Mouse (Mus musculus): ENCODE results near the gene Polr1d.
A peak's percentile ranks its signal among the peaks of the same experiment; 100 is the strongest.

Gene Polr1d

DNA sequence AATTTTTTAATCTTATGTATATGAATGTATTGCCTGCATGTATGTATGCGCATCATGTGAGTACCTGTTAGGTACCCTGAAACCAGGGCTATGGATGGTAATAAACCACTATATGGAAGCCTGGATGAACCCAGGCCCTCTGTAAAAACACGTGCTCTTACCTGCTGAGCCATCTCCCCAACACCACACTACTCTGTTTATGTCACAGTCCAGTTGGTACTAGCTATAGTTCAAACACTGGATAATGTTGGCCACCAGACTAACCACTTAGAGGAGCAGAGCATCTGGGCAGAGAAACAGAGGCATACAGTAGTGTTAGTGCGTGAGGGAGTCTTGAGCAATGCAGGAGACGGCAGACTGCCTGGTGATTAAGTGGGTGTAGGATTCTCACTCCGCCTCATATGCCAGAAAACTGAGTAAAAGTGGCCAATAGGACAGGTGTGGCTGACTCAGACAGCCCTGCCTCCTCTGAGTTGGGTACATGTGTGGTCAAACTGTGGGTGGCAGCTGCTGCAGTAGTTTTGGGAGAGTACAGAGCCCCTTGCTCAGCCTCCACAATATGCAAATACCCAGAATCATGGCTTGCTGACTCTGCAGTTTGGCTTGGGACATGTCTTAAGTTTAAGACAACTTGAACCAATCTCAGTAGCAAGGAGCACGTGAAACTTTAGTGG lies 21.1 kb upstream of the Polr1d start:
- peak; percentile 46 to 64 for DNase-seq (ENCODE audit: low spot score in 2 of 2)

DNA sequence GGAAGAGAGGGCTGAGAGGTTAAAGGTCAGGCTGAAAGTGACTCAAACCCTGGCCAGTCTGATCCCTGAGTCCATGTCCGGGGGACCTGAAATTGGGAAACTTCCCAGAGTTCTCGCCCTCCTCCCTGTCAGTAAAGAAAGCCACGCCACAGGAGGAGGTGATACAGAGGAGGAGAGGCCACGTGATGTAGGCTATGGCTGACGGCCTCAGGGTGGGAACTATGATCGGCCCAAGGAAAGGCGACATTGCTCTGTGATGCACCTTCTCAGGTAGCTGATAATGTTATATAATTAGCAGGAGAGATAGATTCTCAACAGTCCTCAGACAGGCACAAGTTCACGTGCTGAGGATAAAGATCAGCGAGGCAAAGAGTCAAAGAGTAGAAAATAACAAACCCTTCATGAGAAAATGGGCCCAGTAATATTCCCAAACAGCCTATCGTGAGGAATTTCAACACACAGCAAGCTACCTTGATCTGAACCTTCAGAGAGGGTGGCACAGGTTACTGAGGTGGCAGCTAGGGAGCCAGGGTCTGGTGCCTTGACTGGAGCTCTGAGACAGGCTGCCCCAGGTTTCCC lies 20.0 kb upstream of the Polr1d start:
- DNase-seq (ENCODE audit: low spot score in 2 of 2) = no peak

DNA sequence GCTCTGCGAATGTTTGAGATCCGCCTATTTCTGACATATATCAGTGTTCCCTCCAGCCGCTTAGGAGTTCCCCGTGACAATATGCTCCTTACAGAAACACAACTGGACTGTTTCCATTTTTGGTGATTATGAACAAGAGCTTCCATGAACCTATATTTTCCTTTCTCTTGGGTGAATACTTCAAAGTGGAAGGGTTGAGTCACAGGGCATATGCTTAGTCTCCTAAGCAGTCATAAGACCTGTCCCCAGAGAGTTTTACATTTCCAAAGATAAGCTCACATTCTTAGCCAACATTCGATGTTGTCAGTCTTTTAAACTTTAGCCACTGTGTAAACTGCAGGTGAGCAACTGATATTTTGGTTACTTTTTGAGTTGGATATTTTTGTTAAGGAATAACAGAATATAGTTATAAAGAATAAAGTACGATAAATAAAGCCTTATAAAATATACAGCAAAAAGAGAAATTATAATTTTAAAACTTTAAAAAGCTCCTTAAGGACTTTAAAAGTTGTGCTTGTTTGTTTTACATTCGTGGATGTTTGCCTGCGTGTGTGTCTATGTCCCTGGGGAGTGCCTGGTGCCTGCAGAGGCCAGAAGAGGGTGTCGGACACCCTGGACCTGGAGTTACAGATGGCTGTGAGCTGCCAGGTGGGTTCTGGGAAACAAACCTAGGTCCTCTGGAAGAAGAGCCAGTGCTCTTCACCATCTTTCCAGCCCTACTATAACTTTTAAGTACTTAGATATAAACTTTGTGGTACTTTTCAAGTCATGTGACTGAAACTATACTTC lies 19.0 kb upstream of the Polr1d start:
- DNase-seq (ENCODE audit: low spot score in 2 of 2) = no peak

GRCm38 (mm10) chr5:147058661-147059060 lies 18.2 kb upstream of the Polr1d start:
- DNase-seq (ENCODE audit: low spot score in 2 of 2) = no peak

DNA sequence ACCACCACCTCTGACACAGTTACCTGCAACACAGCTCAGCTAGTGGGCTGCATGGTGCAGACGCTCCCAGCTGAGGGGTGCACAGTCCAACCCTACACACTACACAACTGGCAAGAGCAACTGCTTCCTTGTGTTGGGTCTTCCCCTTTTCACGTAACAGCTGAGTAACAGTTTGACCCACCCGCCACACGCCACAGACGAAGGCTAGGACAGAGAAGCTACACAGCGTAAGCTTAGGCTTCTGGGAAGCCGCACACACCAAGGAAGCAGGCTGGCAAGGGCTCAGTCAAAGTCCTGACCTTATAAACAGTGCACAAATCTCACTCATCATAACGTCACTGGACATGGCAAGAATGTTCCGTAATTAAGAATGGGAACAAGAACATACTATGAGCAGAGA lies 17.5 kb upstream of the Polr1d start:
- DNase-seq (ENCODE audit: low spot score in 2 of 2) = no peak

DNA sequence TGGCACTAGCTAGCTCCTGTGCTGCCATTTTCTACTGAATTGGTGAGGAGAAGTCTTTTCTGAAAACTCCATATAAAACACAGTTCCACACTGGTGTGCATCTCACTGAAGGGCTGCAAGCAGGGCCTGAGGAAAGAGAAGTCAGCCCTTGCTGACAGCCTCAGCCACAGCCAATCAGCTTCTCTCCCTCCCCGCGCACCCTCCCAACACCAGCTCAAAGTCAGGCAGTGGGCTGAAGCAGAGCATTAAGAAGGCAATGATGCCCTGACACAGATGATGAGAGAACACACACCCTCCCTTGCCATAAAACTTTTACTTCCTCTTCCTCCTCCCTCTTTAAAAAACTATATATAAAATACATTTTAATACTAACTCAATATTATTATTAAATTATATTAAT lies 16.8 kb upstream of the Polr1d start:
- no peak for DNase-seq (ENCODE audit: low spot score in 2 of 2)

GRCm38 (mm10) chr5:147063215-147063661 lies 13.6 kb upstream of the Polr1d start:
- DNase-seq (ENCODE audit: low spot score in 2 of 2) = no peak

DNA sequence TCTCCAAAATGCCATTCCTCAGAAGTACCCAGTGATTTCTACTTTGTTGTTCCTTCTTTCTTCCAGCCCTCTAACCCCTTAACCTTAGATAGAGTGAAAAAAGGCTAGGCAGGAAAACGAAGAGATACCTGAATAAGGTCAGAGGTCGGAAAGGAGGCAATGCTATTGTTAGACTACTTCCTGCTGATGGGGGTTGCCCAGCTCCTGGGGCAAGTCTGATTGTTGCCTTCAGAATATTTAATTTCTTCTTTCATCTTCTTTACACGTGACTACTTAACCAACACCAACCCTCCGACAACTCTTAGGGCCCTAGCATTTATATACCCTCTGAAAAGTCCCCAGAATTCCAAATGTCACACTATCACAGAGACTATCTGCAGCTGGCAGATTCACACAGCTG lies 10.7 kb upstream of the Polr1d start:
- no peak for DNase-seq (ENCODE audit: low spot score in 2 of 2)

GRCm38 (mm10) chr5:147066965-147067364 lies 9.9 kb upstream of the Polr1d start:
- no peak for DNase-seq (ENCODE audit: low spot score in 2 of 2)

- DNase-seq (ENCODE audit: low spot score in 2 of 2) = peak in 1 of 2 experiments; percentile 62
Observed at GRCm38 (mm10) chr5:147068876-147069275, 8.0 kb upstream of the Polr1d start.

DNA sequence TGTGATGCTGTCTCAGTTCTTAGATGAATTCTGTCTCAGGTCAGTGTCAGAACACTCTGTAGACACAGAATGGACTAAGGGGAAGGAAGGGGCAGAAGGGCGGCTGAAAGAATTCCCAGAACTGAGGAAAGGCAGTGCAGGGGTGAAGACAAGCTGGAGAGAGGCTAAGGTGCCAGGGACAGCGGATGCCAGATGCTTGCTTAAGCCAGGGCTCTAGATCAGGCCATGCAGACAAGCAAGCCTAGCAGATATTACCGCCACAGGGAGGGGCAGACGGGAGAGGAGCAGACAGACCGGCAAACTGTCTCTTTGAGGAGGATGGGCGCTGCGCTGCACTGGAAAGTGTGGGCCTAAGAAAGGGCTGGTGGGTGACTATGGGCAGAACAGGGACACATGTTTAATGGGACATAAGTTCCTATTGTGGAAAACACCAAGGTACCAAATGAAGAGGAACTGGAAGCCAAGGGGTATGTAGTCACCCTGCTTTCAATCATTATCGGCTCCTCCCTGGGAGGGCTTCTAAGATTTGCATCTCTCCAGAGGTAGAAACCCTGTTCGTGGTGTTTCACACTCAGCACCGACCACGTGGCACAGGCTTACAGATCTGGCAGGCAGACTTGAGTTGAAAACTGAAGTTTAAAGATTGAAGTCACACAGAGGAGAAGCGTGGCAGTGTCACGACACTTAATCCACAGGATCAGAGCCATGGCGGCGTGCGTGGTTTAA lies 5.9 kb upstream of the Polr1d start:
- no peak for DNase-seq (ENCODE audit: low spot score in 2 of 2)

DNA sequence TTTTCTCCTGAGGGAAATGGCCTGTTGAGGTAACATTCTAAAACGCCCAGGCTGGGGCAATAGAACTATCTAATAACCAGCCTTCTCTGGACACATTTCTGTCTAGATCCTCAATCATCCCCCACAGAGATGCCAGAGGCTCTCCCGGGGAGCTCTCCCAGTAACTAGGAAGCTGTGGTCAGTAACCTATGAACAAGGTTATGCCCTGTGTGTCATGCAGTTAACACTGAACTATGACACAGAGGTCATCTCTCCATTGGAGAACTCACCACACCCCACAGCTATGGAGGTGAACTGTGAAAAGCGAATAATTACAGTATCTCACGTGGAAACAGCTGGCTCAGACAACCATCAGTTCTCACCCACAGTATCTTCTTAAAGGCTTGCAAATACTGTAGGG lies 5.0 kb upstream of the Polr1d start:
- DNase-seq (ENCODE audit: low spot score in 2 of 2) = no peak

- DNase-seq (ENCODE audit: low spot score in 2 of 2) = no peak
Observed at GRCm38 (mm10) chr5:147073805-147074204, 3.0 kb upstream of the Polr1d start.

DNA sequence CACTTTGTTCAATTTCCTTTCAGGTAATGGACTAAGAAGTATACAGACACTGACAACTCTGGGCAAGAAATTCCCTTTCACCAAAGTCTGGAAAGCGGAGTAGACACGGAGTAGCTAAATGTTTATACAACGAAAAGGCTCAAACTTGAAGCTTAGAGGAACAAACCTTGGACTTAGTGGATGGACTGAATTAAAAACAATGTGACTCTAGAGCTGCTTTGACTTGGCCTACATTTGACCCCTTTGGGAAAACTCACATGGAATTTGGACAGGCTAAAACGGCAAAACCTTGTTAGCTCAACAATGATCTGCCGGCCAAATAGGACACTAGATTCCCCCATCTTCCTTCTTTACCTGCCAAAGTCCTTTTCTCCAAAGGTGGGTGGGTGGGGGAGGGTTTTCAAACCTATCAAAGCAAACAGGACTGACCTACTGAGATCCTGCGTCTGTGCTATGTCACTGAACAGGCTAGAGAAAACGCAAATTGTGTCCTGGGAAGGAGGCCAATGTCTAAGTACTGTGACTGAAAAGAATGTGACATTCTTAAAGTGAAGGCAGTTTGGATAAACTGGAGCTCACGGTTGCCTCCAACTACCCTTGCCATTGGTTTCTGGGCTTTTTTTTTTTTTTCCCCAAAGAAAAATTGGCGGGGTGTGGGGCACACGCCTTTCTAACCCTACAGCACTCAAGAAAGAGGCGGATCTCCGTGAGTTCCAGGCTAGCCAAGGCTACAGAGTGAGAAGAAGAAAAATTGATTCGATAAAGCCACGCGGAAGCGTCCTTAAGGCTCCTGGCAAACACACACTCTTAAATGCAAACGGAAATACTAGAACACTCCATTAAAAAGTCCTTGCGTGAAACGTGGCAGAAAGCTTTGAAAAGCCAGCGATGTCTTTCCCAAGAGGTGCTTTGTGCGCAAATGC lies 1.5 kb upstream of the Polr1d start:
- DNase-seq (ENCODE audit: low spot score in 2 of 2) = no peak

DNA sequence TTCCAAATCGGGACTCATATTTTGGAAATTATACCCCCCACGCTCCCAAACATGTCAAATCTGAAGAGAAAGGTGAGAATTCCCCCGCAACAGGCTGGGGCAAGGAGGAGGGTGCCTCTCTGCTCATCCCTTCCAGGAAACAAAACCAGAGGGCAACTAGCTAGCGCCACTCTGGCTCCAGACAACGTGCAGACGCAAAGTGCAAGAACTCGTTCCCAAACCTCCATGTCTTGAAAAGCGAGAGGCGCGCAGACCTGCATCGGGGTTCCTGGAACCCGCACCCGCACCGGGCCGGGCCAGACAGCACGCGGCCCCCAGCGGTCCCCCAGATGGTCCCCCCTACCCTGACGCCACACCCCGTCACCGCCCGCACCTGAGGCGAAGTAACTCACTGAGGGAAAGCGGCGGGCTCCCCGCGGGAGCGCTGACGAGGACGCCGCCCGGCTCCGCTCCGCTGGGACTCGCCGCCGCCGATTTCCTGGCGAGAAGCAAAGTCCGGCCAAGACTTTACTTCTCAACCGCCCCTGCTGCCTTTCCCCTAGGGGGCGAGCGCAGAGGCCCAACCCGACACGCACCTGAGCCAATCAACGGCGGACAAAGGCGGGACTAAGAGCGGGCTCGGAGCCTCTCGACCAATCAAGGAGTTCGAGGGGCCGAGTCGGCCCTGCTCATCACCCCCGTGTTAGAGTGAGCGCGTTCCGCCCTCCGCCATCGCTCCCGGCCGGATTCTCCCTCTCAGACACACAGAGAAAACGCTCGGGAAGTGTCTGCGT lies 638 bp upstream of the Polr1d start, which contains the start of gene Lnx2:
Lnx2 (minus strand) TSS at position 561 of the 773 bp plus-strand sequence.
- DNase-seq (ENCODE audit: low spot score in 2 of 2) = peak; percentile 97 to 98

DNA sequence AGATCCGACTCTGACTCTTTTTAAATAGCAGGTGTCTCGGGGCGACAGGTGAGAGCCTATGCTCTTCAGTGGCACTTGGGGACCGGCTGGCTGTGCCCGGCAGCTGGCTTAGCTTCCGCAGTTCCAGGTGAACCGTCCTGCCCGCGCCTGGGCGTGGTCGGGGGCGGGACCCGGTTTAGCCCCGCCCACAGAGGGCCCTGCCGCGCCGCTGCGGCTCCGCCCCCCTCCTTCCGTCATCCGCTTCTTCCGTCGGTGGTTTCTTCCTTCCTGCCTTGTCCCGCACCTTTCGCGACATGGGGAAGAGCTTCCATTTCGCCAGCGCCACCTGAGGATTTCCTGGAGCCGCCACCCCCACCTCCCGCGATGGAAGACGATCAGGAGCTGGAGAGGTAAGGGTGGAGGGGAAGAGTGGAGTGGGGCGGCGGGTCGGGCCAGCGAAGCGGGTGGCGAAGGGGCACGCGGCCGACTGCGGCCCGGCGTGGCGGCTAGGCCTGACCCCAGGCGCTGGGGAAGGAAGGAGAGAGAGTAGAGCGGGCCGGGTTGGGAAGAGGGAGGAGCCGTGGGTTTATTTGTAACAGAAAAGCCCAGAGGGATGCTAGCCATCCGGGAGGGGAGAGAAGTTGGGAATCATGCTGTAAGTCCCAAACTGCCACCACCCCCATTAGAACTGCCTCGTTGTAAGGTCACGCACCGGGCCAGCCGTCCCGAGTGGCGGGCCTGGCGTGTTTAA lies 620 bp downstream of the Polr1d start:
- peak; percentile 86 to 92 for DNase-seq (ENCODE audit: low spot score in 2 of 2)

GRCm38 (mm10) chr5:147078110-147078900 lies 1.5 kb downstream of the Polr1d start:
- no peak for DNase-seq (ENCODE audit: low spot score in 2 of 2)

DNA sequence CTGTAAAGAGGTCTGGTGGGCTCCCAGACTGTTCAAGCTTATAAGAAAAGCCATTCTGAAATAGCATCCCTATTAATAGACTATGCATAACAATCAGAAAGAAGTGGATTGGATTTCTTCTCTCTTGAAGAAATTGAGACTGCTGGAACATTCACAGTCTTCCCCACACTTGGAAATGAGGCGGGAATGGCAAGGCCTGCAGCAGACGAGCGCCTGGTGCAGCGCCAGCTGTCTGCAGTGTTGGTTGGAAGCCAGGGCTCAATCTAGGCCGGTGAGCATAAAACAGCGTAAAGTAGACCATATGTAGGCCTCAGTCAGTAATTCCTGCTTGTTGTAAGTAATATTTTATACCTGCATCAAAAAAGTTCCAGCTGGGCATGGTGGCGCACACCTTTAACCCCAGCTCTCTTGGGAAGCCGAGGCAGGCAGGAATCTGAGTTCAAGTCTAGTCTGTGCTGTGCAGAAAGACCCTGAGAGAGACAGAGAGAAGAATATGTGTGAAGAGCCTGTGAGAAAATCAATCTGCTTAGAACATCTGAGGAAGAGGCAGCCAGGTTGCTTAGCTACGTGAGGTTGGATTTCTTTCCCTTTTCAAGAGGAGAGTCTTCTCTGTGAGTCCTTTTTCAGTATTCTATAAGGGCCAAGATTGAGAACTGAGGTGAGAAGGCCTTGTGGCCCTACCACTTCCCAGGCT lies 8.5 kb downstream of the Polr1d start:
- peak; percentile 76 to 89 for DNase-seq (ENCODE audit: low spot score in 2 of 2)
